Mouse (Mus musculus) hindbrain, embryonic 11.5 days (tissue): ENCODE data around the gene Tex46. TPM values are rescaled to one million over a fixed set of nuclear protein-coding genes. Genes with fewer than 3 reads are reported as not detected.

Source experiments
- ATAC-seq: fragments of 200-750 bp; cut with Nextera tagmentation; 2 replicates; pipeline ENCODE4 v1.8.0; 2017; ENCODE audit warnings: mild to moderate bottlenecking, moderate TSS enrichment, moderate library complexity; ENCODE audit not compliant: low FRiP score
- DNase-seq: peaks from one replicate; pipeline ENCODE4 v3.0.0-alpha.2; 2015; ENCODE audit warnings: low spot score
- H3K27ac ChIP-seq: fragments of 300-500 bp; sonication (generic); 2 replicates; pipeline ENCODE4 v1.5.1; 2014; ENCODE audit warnings: mild to moderate bottlenecking, low read depth, low read length
- H3K27me3 ChIP-seq: fragments of 300-500 bp; sonication (generic); 2 replicates; pipeline ENCODE4 v1.6.1; 2014; ENCODE audit warnings: mild to moderate bottlenecking, low read length, moderate library complexity, mixed read lengths; ENCODE audit not compliant: control insufficient read depth, insufficient read depth
- H3K36me3 ChIP-seq: fragments of 300-500 bp; sonication (generic); 2 replicates; pipeline ENCODE4 v1.6.1; 2014; ENCODE audit warnings: mild to moderate bottlenecking, low read length, moderate library complexity, mixed read lengths; ENCODE audit not compliant: control insufficient read depth, insufficient read depth
- H3K4me1 ChIP-seq: fragments of 300-500 bp; sonication (generic); replicated peaks from 2 replicates; pipeline ENCODE4 v1.6.1; 2014; ENCODE audit warnings: low read length, mixed read lengths; ENCODE audit not compliant: control insufficient read depth, insufficient read depth
- H3K4me2 ChIP-seq: fragments of 300-500 bp; sonication (generic); replicated peaks from 2 replicates; pipeline ENCODE4 v1.6.1; 2014; ENCODE audit warnings: mild to moderate bottlenecking, low read depth, low read length
- H3K4me3 ChIP-seq: fragments of 300-500 bp; sonication (generic); 2 replicates; pipeline ENCODE4 v1.5.1; 2014; ENCODE audit warnings: low read depth, low read length
- H3K9ac ChIP-seq: fragments of 300-500 bp; sonication (generic); 2 replicates; pipeline ENCODE4 v1.6.1; 2014; ENCODE audit warnings: low read depth, low read length
- H3K9me3 ChIP-seq: fragments of 300-500 bp; sonication (generic); 2 replicates; pipeline ENCODE4 v1.6.1; 2016; ENCODE audit warnings: low read length; ENCODE audit not compliant: control insufficient read depth
- WGBS: fragments of 180-500 bp; shearing (Covaris S2); extraction: QIAGEN DNeasy Blood & Tissue Kit; methylation state at CpG from one replicate; pipeline ENCODE4 v1.1.7; 2014; 5-methylcytosine and 5-hydroxymethylcytosine counted together
- polyA plus RNA-seq: library from polyadenylated mRNA; unstranded; fragments of >200 nt; fragmentation: Nextera tagmentation; extraction: Ambion mirVana; gene quantifications from 2 replicates; pipeline ENCODE4 v1.2.1, GENCODE M21; 2014

Tex46 gene
- not detected in 2 replicates for polyA plus RNA-seq

- H3K9me3 ChIP-seq, result no peaks in the 10 kb centered on the region
- H3K27ac ChIP-seq, result no peak within 1 kb of the TSS
- no peak within 1 kb of the TSS for H3K4me2 ChIP-seq
- ATAC-seq (no peak), DNase-seq (no peak)
- H3K4me3 ChIP-seq, result no peak within 1 kb of the TSS
- H3K36me3 ChIP-seq, result no peaks in the 10 kb centered on the region
- no peak within 1 kb of the TSS for H3K9ac ChIP-seq
- H3K4me1 ChIP-seq, result no peaks in the 10 kb centered on the region
- 63% methylated on average over 4 of the region's 4 CpGs for WGBS
- H3K27me3 ChIP-seq, result no peaks in the 10 kb centered on the region
Observed at GRCm38 (mm10) chr4:136610387-136610856, at the start of gene Tex46. Gene Tex46 (plus strand): TSS chr4:136610437.

GRCm38 (mm10) chr4:136562755-136563154 lies 47.5 kb upstream of the Tex46 start:
- H3K27me3 ChIP-seq, result no peaks in the 10 kb centered on the region
- WGBS, result 93% methylated on average over 6 of the region's 6 CpGs

GRCm38 (mm10) chr4:136568629-136569028 lies 41.6 kb upstream of the Tex46 start:
- WGBS, result 91% methylated on average over 3 of the region's 3 CpGs
- H3K27me3 ChIP-seq, result no peaks in the 10 kb centered on the region
- peaks cover 13% of the 10 kb centered on the region; the same call in 1 of the 2 replicates for H3K36me3 ChIP-seq

More at GRCm38 (mm10) chr4:136562755-136563154, 47.5 kb upstream of the Tex46 start:
- H3K36me3 ChIP-seq, result 0 out of 2 replicates have a peak, but pooled peaks cover 8% of the 10 kb centered on the region
- no peaks in the 10 kb centered on the region for H3K9me3 ChIP-seq
- no peak for DNase-seq
- H3K27ac ChIP-seq, result no peak overlapping the region
- ATAC-seq, result no peak
- H3K4me1 ChIP-seq, result no peaks in the 10 kb centered on the region
- no peak overlapping the region for H3K9ac ChIP-seq
- H3K4me3 ChIP-seq, result no peak overlapping the region
- no peak overlapping the region for H3K4me2 ChIP-seq

GRCm38 (mm10) chr4:136569998-136570397 lies 40.2 kb upstream of the Tex46 start:
- no peak overlapping the region for H3K9ac ChIP-seq
- peaks cover 13% of the 10 kb centered on the region; the same call in 1 of the 2 replicates for H3K36me3 ChIP-seq
- no peaks in the 10 kb centered on the region for H3K9me3 ChIP-seq
- ATAC-seq, result no peak
- no peak for DNase-seq
- no peaks in the 10 kb centered on the region for H3K27me3 ChIP-seq
- no peaks in the 10 kb centered on the region for H3K4me1 ChIP-seq
- no peak overlapping the region for H3K4me2 ChIP-seq
- H3K27ac ChIP-seq, result no peak overlapping the region
- no peak overlapping the region for H3K4me3 ChIP-seq

More at GRCm38 (mm10) chr4:136568629-136569028, 41.6 kb upstream of the Tex46 start:
- no peak for DNase-seq
- Histone ChIP-seq H3K4me1 (no peaks in the 10 kb centered on the region), H3K4me3 (no peak overlapping the region), H3K4me2 (no peak overlapping the region), H3K27ac (no peak overlapping the region), H3K9me3 (no peaks in the 10 kb centered on the region), H3K9ac (no peak overlapping the region)
- ATAC-seq, result no peak

- H3K4me3 ChIP-seq, result no peak overlapping the region
- H3K27me3 ChIP-seq, result no peaks in the 10 kb centered on the region
- H3K27ac ChIP-seq, result no peak overlapping the region
- WGBS, result 90% methylated on average over 3 of the region's 3 CpGs
- no peaks in the 10 kb centered on the region for H3K4me1 ChIP-seq
- no peak for DNase-seq
- no peaks in the 10 kb centered on the region for H3K9me3 ChIP-seq
- ATAC-seq, result no peak
- no peak overlapping the region for H3K9ac ChIP-seq
- H3K36me3 ChIP-seq, result no peaks in the 10 kb centered on the region
- no peak overlapping the region for H3K4me2 ChIP-seq
Observed at GRCm38 (mm10) chr4:136581885-136582284, 28.4 kb upstream of the Tex46 start.

- Histone ChIP-seq H3K9ac (no peak overlapping the region), H3K27me3 (no peaks in the 10 kb centered on the region), H3K4me1 (no peaks in the 10 kb centered on the region), H3K9me3 (no peaks in the 10 kb centered on the region), H3K4me2 (no peak overlapping the region), H3K36me3 (no peaks in the 10 kb centered on the region), H3K4me3 (no peak overlapping the region), H3K27ac (no peak overlapping the region)
- WGBS, result 88% methylated on average over 4 of the region's 4 CpGs
- ATAC-seq, result no peak
- no peak for DNase-seq
Observed at GRCm38 (mm10) chr4:136587221-136587827, 22.9 kb upstream of the Tex46 start.

- Histone ChIP-seq H3K9me3 (no peaks in the 10 kb centered on the region), H3K4me1 (no peaks in the 10 kb centered on the region), H3K27ac (no peak overlapping the region), H3K4me2 (no peak overlapping the region), H3K27me3 (no peaks in the 10 kb centered on the region), H3K4me3 (no peak overlapping the region), H3K36me3 (no peaks in the 10 kb centered on the region), H3K9ac (no peak overlapping the region)
- no peak for DNase-seq
- 95% methylated on average over 4 of the region's 4 CpGs for WGBS
- no peak for ATAC-seq
Observed at GRCm38 (mm10) chr4:136588003-136588402, 22.2 kb upstream of the Tex46 start.

- Histone ChIP-seq H3K4me3 (no peak overlapping the region), H3K27me3 (no peaks in the 10 kb centered on the region), H3K36me3 (no peaks in the 10 kb centered on the region), H3K27ac (no peak overlapping the region), H3K9ac (no peak overlapping the region), H3K4me2 (no peak overlapping the region), H3K9me3 (no peaks in the 10 kb centered on the region), H3K4me1 (no peaks in the 10 kb centered on the region)
- ATAC-seq (no peak), DNase-seq (no peak)
- 72% methylated on average over 4 of the region's 4 CpGs for WGBS
Observed at GRCm38 (mm10) chr4:136592111-136592510, 18.1 kb upstream of the Tex46 start.

- H3K9me3 ChIP-seq, result no peaks in the 10 kb centered on the region
- H3K4me2 ChIP-seq, result no peak overlapping the region
- no peak overlapping the region for H3K27ac ChIP-seq
- H3K4me1 ChIP-seq, result no peaks in the 10 kb centered on the region
- ATAC-seq (no peak), DNase-seq (no peak)
- no peak overlapping the region for H3K4me3 ChIP-seq
- no peaks in the 10 kb centered on the region for H3K36me3 ChIP-seq
- H3K9ac ChIP-seq, result no peak overlapping the region
- 89% methylated on average over 2 of the region's 2 CpGs for WGBS
- H3K27me3 ChIP-seq, result no peaks in the 10 kb centered on the region
Observed at GRCm38 (mm10) chr4:136594006-136594405, 16.2 kb upstream of the Tex46 start.
